Mouse (Mus musculus): Measurements from ENCODE around the gene Cand2.

The Cand2 gene

GRCm38 (mm10) chr6:115775838-115776237 lies 1.5 kb downstream of the Cand2 start:
- peak; percentile 63 to 67 for DNase-seq

- DNase-seq = peak; percentile 41 to 43
These were observed 2.0 kb downstream of the Cand2 start for GRCm38 (mm10) chr6:115776363-115776762.

- DNase-seq = no peak
These were observed 8.4 kb downstream of the Cand2 start for GRCm38 (mm10) chr6:115782781-115783180.

DNA sequence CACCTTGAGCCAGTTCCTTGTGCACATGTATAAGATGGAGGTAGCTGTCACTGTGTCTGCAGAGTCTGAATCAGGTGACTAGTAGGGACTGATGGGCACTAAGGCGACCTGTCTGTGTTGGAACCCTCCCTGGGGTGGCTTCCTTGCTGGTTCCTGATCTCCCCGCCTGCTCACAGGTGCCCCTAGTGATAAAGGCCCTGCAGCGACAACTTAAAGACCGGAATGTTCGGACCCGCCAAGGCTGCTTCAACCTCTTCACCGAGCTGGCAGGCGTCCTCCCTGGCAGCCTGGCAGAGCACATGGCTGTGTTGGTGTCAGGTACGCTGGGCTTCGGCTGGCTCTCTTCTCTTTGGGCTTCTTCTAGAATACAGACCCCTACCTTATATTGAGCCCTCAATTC lies 16.7 kb downstream of the Cand2 start:
- DNase-seq = peak; percentile 26 to 43

GRCm38 (mm10) chr6:115791842-115792686 lies 17.7 kb downstream of the Cand2 start:
- peak; percentile 68 to 73 for DNase-seq

DNA sequence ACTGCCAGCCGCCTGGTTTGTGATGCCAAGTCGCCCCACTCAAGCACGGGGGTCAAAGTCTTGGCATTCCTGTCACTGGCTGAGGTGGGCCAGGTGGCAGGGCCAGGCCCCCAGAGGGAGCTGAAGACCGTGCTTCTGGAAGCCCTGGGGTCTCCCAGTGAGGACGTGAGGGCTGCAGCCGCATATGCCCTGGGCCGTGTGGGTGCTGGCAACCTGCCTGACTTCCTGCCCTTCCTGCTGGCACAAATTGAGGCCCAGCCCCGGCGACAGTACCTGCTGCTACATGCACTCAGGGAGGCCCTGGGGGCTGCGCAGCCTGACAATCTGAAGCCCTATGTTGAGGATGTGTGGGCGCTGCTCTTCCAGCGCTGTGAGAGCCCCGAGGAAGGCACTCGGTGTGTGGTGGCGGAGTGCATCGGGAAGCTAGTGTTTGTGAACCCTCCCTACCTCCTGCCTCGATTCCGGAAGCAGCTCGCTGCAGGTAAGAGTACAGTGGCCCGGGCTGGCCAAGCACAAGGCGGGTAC lies 18.4 kb downstream of the Cand2 start:
- DNase-seq = peak in 1 of 2 experiments; percentile 74

DNA sequence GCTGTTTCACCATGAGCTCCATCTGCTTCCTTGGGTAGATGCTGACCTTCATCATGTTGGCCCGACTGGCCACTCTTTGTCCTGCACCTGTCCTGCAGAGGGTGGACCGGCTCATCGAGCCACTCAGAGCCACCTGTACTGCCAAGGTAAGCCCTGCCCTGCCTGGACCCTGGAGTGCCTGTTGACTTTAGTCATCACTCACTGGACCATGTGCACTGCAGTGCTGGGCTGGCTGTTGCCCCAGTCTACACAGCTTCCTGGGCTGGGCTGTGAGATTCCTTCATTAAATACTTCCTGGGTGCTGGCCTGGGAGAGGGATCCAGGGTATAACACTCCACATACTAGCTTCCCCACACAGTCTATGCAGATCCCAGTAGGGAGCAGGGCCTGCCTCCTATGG lies 27.5 kb downstream of the Cand2 start:
- DNase-seq = no peak

DNA sequence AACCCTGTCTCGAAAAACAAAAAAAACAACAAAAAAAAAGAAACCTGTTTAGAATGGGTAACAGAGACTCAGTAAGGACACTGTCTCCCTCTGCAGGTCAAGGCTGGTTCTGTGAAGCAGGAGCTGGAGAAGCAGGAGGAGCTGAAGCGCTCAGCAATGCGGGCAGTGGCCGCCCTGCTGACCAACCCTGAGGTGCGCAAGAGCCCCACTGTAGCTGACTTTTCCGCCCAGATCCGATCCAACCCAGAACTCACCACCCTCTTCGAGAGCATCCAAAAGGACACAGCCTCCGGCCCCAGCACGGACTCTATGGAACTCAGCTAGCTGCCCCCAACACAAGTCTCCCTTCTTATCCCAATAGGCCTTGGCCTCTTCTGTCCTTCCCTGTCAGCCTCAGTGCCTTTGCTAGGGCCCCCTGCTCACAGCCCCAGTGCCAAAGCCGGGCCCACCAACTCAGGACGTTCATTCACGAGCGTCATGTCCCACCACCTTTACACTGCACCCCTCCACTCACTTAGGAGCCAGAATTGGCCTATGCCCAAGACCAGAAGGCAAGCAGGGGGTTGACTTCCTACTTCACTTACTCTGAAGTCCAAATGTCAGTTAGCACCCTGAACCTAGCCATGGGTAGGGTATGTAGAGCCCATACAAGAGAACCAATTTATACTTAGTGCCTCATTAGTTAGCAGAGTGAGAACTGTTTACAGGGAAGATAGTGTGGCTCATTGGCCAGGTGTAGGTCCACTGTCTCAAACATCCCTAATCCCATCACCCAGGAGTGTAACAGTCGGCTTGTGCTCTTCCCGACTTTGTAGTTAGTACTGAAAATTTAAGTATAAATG lies 29.4 kb downstream of the Cand2 start:
- DNase-seq = peak; percentile 80 to 90

- DNase-seq = no peak
These were observed 30.3 kb downstream of the Cand2 start for GRCm38 (mm10) chr6:115804432-115805192.

DNA sequence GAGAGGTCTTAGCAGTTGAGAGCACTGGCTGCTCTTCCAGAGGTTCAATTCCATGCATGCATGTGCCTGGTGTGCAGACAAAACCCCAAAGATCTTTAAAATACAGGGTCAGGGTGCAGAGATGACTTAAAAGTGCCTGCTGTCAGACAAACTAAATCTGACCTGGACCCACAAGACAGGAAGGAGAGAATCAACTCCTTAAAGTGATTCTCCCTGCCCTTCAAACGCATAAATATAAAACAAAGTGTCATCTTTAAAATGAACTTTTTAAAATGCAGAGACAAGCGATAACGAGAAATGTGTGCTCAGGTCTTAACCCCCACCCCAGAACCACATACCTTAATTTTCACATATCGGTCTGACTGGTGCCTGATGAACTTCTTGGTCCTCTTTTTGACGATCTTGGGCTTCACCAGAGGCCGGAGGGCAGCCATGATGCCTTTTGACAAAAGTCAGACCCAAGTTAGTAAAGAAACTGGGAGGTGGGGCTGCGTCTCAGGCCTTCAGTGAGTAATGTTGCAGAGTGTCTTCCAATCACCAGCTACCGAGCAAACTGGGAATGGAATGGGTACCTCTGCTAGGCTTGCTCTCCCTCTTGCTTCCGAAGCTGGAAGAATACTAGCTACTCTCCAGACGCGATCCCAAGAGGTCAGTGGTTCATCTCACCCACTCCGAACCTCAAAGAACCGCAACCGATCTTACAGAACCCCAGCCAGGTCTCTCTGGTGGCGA lies 33.3 kb downstream of the Cand2 start:
- DNase-seq = no peak

DNA sequence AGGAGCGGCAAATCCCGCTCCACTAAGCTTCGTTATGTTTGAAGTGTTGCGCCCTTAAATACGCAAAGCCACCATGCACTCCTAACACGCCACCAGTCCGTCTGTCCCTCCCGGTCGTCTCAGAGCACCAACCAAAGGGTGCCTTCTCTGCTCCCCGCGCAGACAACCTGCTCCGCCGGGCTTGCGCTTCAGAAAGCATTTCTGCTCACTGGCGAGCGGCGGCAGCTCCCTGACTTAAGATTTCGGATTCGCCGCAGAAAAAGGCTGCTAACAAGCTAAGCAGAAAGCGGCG lies 33.8 kb downstream of the Cand2 start:
- no peak for DNase-seq

DNA sequence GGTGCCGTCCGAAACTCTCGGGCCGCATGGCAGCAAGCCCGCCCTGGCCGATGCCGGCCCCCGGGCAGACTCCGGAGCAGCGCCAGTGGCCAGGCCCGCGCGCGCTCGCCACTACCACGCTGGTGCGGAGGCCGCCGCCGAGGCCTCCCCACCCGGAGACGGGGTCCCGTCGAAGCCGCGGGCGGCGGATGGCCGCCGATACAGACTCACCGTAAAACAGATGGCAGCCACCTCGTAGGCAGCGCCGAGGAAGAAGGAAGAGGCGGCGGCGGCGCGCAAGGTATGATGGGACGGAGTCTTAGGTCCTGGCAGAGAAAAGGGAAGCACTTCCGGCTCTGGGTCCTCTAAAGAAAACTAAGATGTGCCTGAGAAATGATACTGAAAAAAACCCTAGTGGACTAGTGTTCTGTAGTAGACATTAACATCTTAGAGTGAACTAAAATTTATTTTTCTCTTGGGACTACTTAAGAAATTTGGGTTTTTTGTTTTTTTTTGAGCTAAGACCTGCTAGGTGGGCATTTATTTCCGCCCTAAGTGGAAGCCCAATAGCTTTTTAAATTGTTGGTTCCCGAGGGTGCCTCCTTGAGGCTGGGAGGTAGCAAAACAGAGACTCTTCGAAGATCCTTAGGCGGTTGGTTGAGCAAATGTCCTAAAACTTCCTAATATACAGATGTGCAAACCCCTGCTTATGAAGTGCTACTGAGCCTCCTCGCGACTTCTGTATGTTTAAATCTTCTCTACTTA lies 34.3 kb downstream of the Cand2 start, which contains the start of gene Rpl32:
Gene Rpl32 (minus strand): TSS at position 260 of the 744 bp plus-strand sequence.
- peak; percentile 89 to 90 for DNase-seq

GRCm38 (mm10) chr6:115811606-115812005 lies 37.3 kb downstream of the Cand2 start:
- no peak for DNase-seq

DNA sequence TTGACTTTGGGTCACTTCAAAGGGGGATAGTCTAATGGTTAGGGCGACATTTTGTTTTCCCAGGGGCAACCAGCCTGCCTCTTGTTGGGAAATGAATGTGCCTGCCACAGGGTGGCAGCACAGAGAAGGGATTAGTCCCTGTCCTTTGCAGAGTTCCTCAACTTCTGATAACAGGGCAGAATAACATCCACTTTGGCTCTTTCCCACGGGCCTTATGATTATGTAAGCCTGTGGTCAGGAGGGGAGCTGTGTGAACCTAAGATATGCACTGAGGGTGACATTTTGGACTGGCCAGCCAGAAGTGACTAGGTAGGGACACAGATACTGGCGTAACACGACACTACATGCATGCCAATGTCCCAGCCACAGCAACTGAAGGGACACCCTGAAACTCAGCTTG lies 39.8 kb downstream of the Cand2 start:
- peak; percentile 60 to 70 for DNase-seq

GRCm38 (mm10) chr6:115815041-115815440 lies 40.7 kb downstream of the Cand2 start:
- DNase-seq = no peak

DNA sequence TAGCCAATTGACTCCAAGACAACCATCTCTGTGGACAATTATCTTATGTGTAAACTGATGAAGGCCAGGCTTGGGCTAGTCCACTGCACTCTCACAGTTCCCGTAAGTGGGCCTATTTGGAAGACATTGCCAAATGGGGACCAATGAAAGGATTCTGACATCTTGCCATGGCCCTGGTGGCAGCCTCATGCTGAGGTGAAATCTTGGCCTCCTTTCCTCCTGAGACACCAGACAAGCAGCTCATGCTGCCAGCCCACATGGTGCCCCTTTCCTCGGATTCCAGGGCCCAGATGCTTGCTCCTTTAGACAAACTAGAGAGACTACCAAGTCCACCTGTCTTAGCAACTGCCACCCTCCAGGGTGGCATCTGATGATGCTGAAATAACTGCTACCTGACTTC lies 43.8 kb downstream of the Cand2 start:
- DNase-seq = peak; percentile 20 to 33

- DNase-seq = no peak
These were observed 47.1 kb downstream of the Cand2 start for GRCm38 (mm10) chr6:115821216-115821993.

- peak; percentile 51 to 69 for DNase-seq
These were observed 49.6 kb downstream of the Cand2 start for GRCm38 (mm10) chr6:115823850-115824464.

DNA sequence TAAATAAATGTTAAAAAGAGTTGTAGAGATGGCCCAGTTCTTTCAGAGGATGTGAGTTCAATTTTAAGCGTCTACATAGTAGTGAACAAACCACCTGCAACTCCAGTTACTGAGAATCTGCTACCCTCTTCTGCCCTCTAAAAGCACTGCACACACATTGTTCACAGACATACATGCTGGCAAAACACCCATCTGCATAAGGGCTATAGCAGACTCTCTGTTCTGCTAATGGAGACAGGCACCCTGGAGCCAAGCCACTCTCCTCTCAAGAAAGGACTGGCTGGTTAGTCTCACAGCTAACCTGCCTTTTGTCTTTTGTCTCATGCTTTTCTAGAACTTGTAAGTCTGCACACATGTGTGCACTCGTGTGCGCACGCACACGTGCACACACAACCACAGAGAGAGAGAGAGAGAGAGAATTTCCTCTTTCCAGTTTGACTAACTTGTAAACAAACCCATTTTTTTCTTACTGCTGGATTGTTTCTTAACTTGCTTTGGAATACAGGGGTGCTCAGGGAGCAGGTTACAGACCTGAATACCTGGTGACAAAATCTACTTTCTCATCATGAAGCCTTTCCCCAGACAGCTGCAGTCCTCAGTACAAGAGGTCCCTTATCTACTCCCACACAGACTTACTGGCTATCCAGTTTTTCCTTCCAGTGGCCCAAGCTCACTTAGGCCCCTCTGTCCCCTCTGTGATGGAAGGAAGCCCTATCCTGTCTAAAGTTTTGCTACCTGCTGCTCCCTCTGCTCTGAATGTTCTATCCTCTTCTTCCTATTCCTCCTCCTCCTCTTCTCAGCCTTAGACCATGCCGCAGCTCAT lies 56.7 kb downstream of the Cand2 start:
- DNase-seq = no peak
